In the genomic region with DNA sequence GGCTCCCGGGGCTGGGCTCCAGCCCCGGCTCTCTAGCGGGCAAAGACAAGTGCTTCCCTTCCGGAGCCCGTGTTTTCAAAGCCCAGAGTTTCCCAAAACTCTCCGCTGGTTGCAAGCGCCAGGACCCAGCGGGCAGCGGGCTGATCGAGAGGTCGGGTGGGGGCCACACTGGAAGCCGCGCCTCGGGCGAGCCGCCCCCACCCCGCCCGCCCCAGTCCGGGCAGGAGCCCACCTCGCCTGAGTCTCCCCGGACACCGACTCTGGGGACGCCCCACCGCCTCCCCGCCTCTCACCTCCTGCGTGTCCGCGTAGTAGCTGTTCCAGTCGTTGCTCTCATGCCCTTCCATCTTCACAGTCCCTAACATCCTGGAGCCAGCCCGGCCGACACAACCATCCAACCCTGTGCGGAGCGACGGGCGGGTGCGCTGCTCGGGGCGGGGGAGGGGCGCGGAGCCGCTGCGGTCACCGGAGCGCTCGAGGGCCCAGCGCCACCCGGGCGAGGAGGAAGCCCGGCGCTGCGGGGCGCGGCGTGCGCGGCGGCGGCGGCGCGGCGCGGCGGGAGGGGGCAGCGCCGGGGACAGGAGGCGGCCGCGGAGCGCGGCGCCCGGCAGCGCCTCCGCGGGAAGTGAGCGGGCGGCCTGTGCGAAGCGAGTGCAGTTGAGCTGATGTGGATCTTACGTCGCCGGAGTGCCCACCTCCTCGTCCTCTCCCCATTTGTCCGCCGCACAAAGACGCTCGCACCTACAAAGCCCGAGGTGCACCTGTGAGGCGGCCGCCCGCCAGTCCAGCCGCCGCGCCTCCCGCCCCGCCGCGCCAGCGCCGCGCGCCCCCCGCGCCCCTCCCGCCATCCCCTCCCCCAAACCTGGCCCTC, we compare ENCODE assay signal across 8 mouse cellular contexts. TPM values are rescaled to one million over a fixed set of nuclear protein-coding genes. Genes with fewer than 3 reads are reported as not detected.
DNase-seq lines count a peak whose midpoint lies in the region; ATAC-seq lines count a peak whose summit lies in the region.

No protein-coding gene starts in this region.

- DNase-seq in cerebellum, postnatal 14 days, result peak; percentile 19 to 31
- DNase-seq in cerebellum, adult 9-10 months, result no peak
- DNase-seq in R1 (ENCODE audit: low read depth, low spot score), result peak; percentile 46
- no peak for DNase-seq in c-Kit-positive CD71-positive TER-119-positive erythroid progenitor cells, embryonic 14.5 days (ENCODE audit: low spot score)
- no peak for DNase-seq in layer of hippocampus, adult 9-11 months

- ATAC-seq in heart, embryonic 13.5 days (ENCODE audit: extremely low read depth, insufficient number of reproducible peaks, low FRiP score, low TSS enrichment), result peak; percentile 59; the same call in 1 of the 2 replicates
- ATAC-seq in limb, embryonic 15.5 days (ENCODE audit: insufficient number of reproducible peaks, low FRiP score, low TSS enrichment, low read depth), result peak; percentile 37; the same call in 1 of the 2 replicates
- ATAC-seq in midbrain, embryonic 16.5 days, result peak; percentile 67

- H3K27ac ChIP-seq in heart, embryonic 13.5 days (replicated peaks), result no peak overlapping the region
- H3K27ac ChIP-seq in limb, embryonic 15.5 days, result no peak overlapping the region
- peak overlapping the region; percentile 28 for H3K27ac ChIP-seq in midbrain, embryonic 16.5 days (ENCODE audit: low read length)

- peaks cover 47% of the 10 kb centered on the region for H3K4me1 ChIP-seq in heart, embryonic 13.5 days
- H3K4me1 ChIP-seq in limb, embryonic 15.5 days, result peaks cover 54% of the 10 kb centered on the region
- peaks cover 5% of the 10 kb centered on the region; the same call in 1 of the 2 replicates for H3K4me1 ChIP-seq in midbrain, embryonic 16.5 days (ENCODE audit: control insufficient read depth, insufficient read depth, low read length)

- under 1% methylated on average over 89 of the region's 106 CpGs for WGBS in heart, embryonic 13.5 days
- under 1% methylated on average over 99 of the region's 106 CpGs for WGBS in limb, embryonic 15.5 days
- 0% methylated on average over 85 of the region's 106 CpGs for WGBS in midbrain, embryonic 16.5 days

- peaks cover 100% of the 10 kb centered on the region for H3K27me3 ChIP-seq in heart, embryonic 13.5 days (replicated peaks)
- H3K27me3 ChIP-seq in limb, embryonic 15.5 days, result peaks cover 92% of the 10 kb centered on the region
- H3K27me3 ChIP-seq in midbrain, embryonic 16.5 days (ENCODE audit: control insufficient read depth, insufficient read depth, low read depth, low read length), result peaks cover 74% of the 10 kb centered on the region

- no peaks in the 10 kb centered on the region for H3K9me3 ChIP-seq in heart, embryonic 13.5 days
- no peaks in the 10 kb centered on the region for H3K9me3 ChIP-seq in limb, embryonic 15.5 days
- no peaks in the 10 kb centered on the region for H3K9me3 ChIP-seq in midbrain, embryonic 16.5 days (replicated peaks; ENCODE audit: control insufficient read depth, low read length, poor library complexity, severe bottlenecking)

- H3K4me3 ChIP-seq in heart, embryonic 13.5 days, result peak overlapping the region; percentile 63
- peak overlapping the region; percentile 49 for H3K4me3 ChIP-seq in limb, embryonic 15.5 days
- peak overlapping the region; percentile 45 for H3K4me3 ChIP-seq in midbrain, embryonic 16.5 days (ENCODE audit: low read depth, low read length)

- H3K36me3 ChIP-seq in heart, embryonic 13.5 days, result no peaks in the 10 kb centered on the region
- H3K36me3 ChIP-seq in limb, embryonic 15.5 days, result no peaks in the 10 kb centered on the region
- no peaks in the 10 kb centered on the region for H3K36me3 ChIP-seq in midbrain, embryonic 16.5 days (ENCODE audit: control insufficient read depth, insufficient read depth, low read length)

- H3K9ac ChIP-seq in heart, embryonic 13.5 days, result peak overlapping the region; percentile 71
- no peak overlapping the region for H3K9ac ChIP-seq in limb, embryonic 15.5 days
- peak overlapping the region; percentile 34 for H3K9ac ChIP-seq in midbrain, embryonic 16.5 days (ENCODE audit: low read depth, low read length)

- H3K4me2 ChIP-seq in heart, embryonic 13.5 days, result peak overlapping the region; percentile 92
- peak overlapping the region; percentile 93 for H3K4me2 ChIP-seq in limb, embryonic 15.5 days
- H3K4me2 ChIP-seq in midbrain, embryonic 16.5 days (ENCODE audit: low read length), result peak overlapping the region; percentile 66

RNA-seq across cellular contexts. Expression of a gene that starts 1.1 kb away (rescaled TPM):
- 0.32 and 0.33 TPM in 2 replicates for polyA plus RNA-seq in heart, embryonic 13.5 days (2015; fragmentation: Nextera tagmentation; extraction: Ambion mirVana)
- polyA plus RNA-seq in limb, embryonic 15.5 days (2015; fragmentation: Nextera tagmentation; extraction: Ambion mirVana), result not detected in 2 replicates
- 1.1 and 1.8 TPM in 2 replicates for polyA plus RNA-seq in midbrain, embryonic 16.5 days (2015; fragmentation: Nextera tagmentation; extraction: Ambion mirVana)

RNA-seq across cellular contexts. Expression of a gene that starts 18.3 kb away (rescaled TPM):
- polyA plus RNA-seq in heart, embryonic 13.5 days (2015; fragmentation: Nextera tagmentation; extraction: Ambion mirVana), result 0.31 and 0.60 TPM in 2 replicates
- polyA plus RNA-seq in limb, embryonic 15.5 days (2015; fragmentation: Nextera tagmentation; extraction: Ambion mirVana), result 0.06 and 0.29 TPM in 2 replicates
- polyA plus RNA-seq in midbrain, embryonic 16.5 days (2015; fragmentation: Nextera tagmentation; extraction: Ambion mirVana), result 1.1 and 1.3 TPM in 2 replicates

Comparison
In these comparisons a context has a peak if more than half of its experiments do, and no peak if none do; other contexts are left out.
1. DNase-seq: peak in cerebellum, postnatal 14 days (2 of 2) and R1 (single experiment); none in cerebellum, adult 9-10 months (single experiment), c-Kit-positive CD71-positive TER-119-positive erythroid progenitor cells, embryonic 14.5 days (single experiment) and layer of hippocampus, adult 9-11 months (single experiment).
2. Peak in every context shown above with its lines, with median percentiles within 50 percentile points of each other: ATAC-seq, H3K4me2 ChIP-seq and H3K4me3 ChIP-seq.